Mouse (Mus musculus): ENCODE measurements around the gene Aurka. TPM values are rescaled to one million over a fixed set of nuclear protein-coding genes. Genes with fewer than 3 reads are reported as not detected.

The Aurka gene
- polyA plus RNA-seq, 1 experiment from 2014 or later = 91.0 TPM

GRCm38 (mm10) chr2:172404239-172404638 lies 33.9 kb upstream of the Aurka start:
- Histone ChIP-seq H3K9ac (no peak overlapping the region), H3K4me2 (no peak overlapping the region), H3K9me3 (no peaks in the 10 kb centered on the region), H3K36me3 (no peaks in the 10 kb centered on the region), H3K4me3 (replicated peaks) (no peak overlapping the region), H3K27ac (no peak overlapping the region), H3K4me1 (no peaks in the 10 kb centered on the region), H3K27me3 (replicated peaks) (no peaks in the 10 kb centered on the region)
- no peak for ATAC-seq (ENCODE audit: insufficient read depth, low FRiP score, low read depth)
- 62% methylated on average over 7 of the region's 7 CpGs for WGBS

GRCm38 (mm10) chr2:172401116-172401825 lies 30.9 kb upstream of the Aurka start:
- 66% methylated on average over 13 of the region's 13 CpGs for WGBS
- H3K9me3 ChIP-seq = no peaks in the 10 kb centered on the region
- H3K9ac ChIP-seq = no peak overlapping the region
- no peak overlapping the region for H3K4me3 ChIP-seq (replicated peaks)
- H3K27me3 ChIP-seq (replicated peaks) = no peaks in the 10 kb centered on the region
- no peak overlapping the region for H3K4me2 ChIP-seq
- ATAC-seq (ENCODE audit: insufficient read depth, low FRiP score, low read depth) = no peak
- H3K4me1 ChIP-seq = no peaks in the 10 kb centered on the region
- H3K27ac ChIP-seq = no peak overlapping the region; the same call in 1 of the 2 replicates
- H3K36me3 ChIP-seq = no peaks in the 10 kb centered on the region

GRCm38 (mm10) chr2:172399901-172400300 lies 29.6 kb upstream of the Aurka start:
- no peak overlapping the region for H3K27ac ChIP-seq

GRCm38 (mm10) chr2:172395961-172396360 lies 25.6 kb upstream of the Aurka start:
- H3K4me3 ChIP-seq (replicated peaks) = no peak overlapping the region
- H3K27me3 ChIP-seq (replicated peaks) = no peaks in the 10 kb centered on the region
- no peak overlapping the region for H3K9ac ChIP-seq
- H3K4me1 ChIP-seq = no peaks in the 10 kb centered on the region
- H3K4me2 ChIP-seq = no peak overlapping the region
- 44% methylated on average over 9 of the region's 9 CpGs for WGBS
- no peaks in the 10 kb centered on the region for H3K36me3 ChIP-seq
- no peak for ATAC-seq (ENCODE audit: insufficient read depth, low FRiP score, low read depth)
- H3K9me3 ChIP-seq = no peaks in the 10 kb centered on the region
- no peak overlapping the region for H3K27ac ChIP-seq

More at GRCm38 (mm10) chr2:172399901-172400300, 29.6 kb upstream of the Aurka start:
- H3K36me3 ChIP-seq = no peaks in the 10 kb centered on the region
- no peaks in the 10 kb centered on the region for H3K9me3 ChIP-seq
- H3K9ac ChIP-seq = no peak overlapping the region
- no peaks in the 10 kb centered on the region for H3K27me3 ChIP-seq (replicated peaks)
- H3K4me1 ChIP-seq = no peaks in the 10 kb centered on the region
- ATAC-seq (ENCODE audit: insufficient read depth, low FRiP score, low read depth) = no peak; the same call in 1 of the 2 replicates
- 22% methylated on average over 9 of the region's 9 CpGs for WGBS
- no peak overlapping the region for H3K4me3 ChIP-seq (replicated peaks)
- no peak overlapping the region for H3K4me2 ChIP-seq

GRCm38 (mm10) chr2:172394671-172395070 lies 24.3 kb upstream of the Aurka start:
- no peak overlapping the region for H3K27ac ChIP-seq
- H3K9me3 ChIP-seq = no peaks in the 10 kb centered on the region
- no peaks in the 10 kb centered on the region for H3K36me3 ChIP-seq
- ATAC-seq (ENCODE audit: insufficient read depth, low FRiP score, low read depth) = no peak
- no peaks in the 10 kb centered on the region for H3K27me3 ChIP-seq (replicated peaks)
- no peak overlapping the region for H3K9ac ChIP-seq
- H3K4me3 ChIP-seq (replicated peaks) = no peak overlapping the region
- WGBS = 66% methylated on average over 4 of the region's 4 CpGs
- H3K4me1 ChIP-seq = no peaks in the 10 kb centered on the region
- H3K4me2 ChIP-seq = no peak overlapping the region

GRCm38 (mm10) chr2:172394052-172394392 lies 23.7 kb upstream of the Aurka start:
- Histone ChIP-seq H3K9ac (no peak overlapping the region), H3K27ac (no peak overlapping the region), H3K4me1 (no peaks in the 10 kb centered on the region), H3K4me3 (replicated peaks) (no peak overlapping the region), H3K4me2 (0 out of 2 replicates have a peak overlapping the region, but pooled peaks have one; percentile 6), H3K36me3 (no peaks in the 10 kb centered on the region), H3K9me3 (no peaks in the 10 kb centered on the region), H3K27me3 (replicated peaks) (no peaks in the 10 kb centered on the region)
- WGBS = 53% methylated on average over 2 of the region's 2 CpGs
- ATAC-seq (ENCODE audit: insufficient read depth, low FRiP score, low read depth) = no peak

- Histone ChIP-seq H3K9me3 (no peaks in the 10 kb centered on the region), H3K9ac (no peak within 1 kb of the TSS), H3K36me3 (no peaks in the 10 kb centered on the region), H3K4me1 (no peaks in the 10 kb centered on the region), H3K4me2 (peak within 1 kb of the TSS; percentile 6; the same call in 1 of the 2 replicates), H3K4me3 (replicated peaks) (no peak within 1 kb of the TSS), H3K27me3 (replicated peaks) (no peaks in the 10 kb centered on the region), H3K27ac (no peak within 1 kb of the TSS)
- 18% methylated on average over 13 of the region's 13 CpGs for WGBS
- ATAC-seq (ENCODE audit: insufficient read depth, low FRiP score, low read depth) = no peak
Observed at GRCm38 (mm10) chr2:172393391-172394051, 23.2 kb upstream of the Aurka start, which contains the start of gene Cass4. TSS of gene Cass4 (plus strand) at chr2:172393794.

GRCm38 (mm10) chr2:172392041-172392521 lies 21.7 kb upstream of the Aurka start:
- Histone ChIP-seq H3K4me3 (replicated peaks) (no peak overlapping the region), H3K4me2 (no peak overlapping the region), H3K9ac (no peak overlapping the region), H3K36me3 (no peaks in the 10 kb centered on the region), H3K27me3 (replicated peaks) (no peaks in the 10 kb centered on the region), H3K9me3 (no peaks in the 10 kb centered on the region), H3K4me1 (no peaks in the 10 kb centered on the region), H3K27ac (no peak overlapping the region)
- no peak for ATAC-seq (ENCODE audit: insufficient read depth, low FRiP score, low read depth)
- WGBS = 58% methylated on average over 10 of the region's 10 CpGs

GRCm38 (mm10) chr2:172390341-172390740 lies 20.0 kb upstream of the Aurka start:
- no peaks in the 10 kb centered on the region for H3K27me3 ChIP-seq (replicated peaks)
- no peaks in the 10 kb centered on the region for H3K36me3 ChIP-seq
- 22% methylated on average over 6 of the region's 6 CpGs for WGBS
- no peaks in the 10 kb centered on the region for H3K4me1 ChIP-seq
- no peak overlapping the region for H3K9ac ChIP-seq
- no peak overlapping the region for H3K27ac ChIP-seq
- ATAC-seq (ENCODE audit: insufficient read depth, low FRiP score, low read depth) = peak; percentile 22; the same call in 1 of the 2 replicates
- no peak overlapping the region for H3K4me2 ChIP-seq
- no peaks in the 10 kb centered on the region for H3K9me3 ChIP-seq
- no peak overlapping the region for H3K4me3 ChIP-seq (replicated peaks)

- Histone ChIP-seq H3K4me1 (no peaks in the 10 kb centered on the region), H3K4me3 (replicated peaks) (no peak overlapping the region), H3K9me3 (no peaks in the 10 kb centered on the region), H3K9ac (no peak overlapping the region), H3K27ac (no peak overlapping the region), H3K27me3 (replicated peaks) (no peaks in the 10 kb centered on the region), H3K36me3 (peaks cover 20% of the 10 kb centered on the region), H3K4me2 (no peak overlapping the region)
- WGBS = 86% methylated on average over 3 of the region's 3 CpGs
- no peak for ATAC-seq (ENCODE audit: insufficient read depth, low FRiP score, low read depth)
Observed at GRCm38 (mm10) chr2:172384715-172385114, 14.4 kb upstream of the Aurka start.

- ATAC-seq (ENCODE audit: insufficient read depth, low FRiP score, low read depth) = no peak
- peaks cover 46% of the 10 kb centered on the region for H3K36me3 ChIP-seq
- no peak overlapping the region for H3K4me3 ChIP-seq (replicated peaks)
- no peak overlapping the region for H3K4me2 ChIP-seq
- no peaks in the 10 kb centered on the region for H3K9me3 ChIP-seq
- H3K27me3 ChIP-seq (replicated peaks) = no peaks in the 10 kb centered on the region
- no peaks in the 10 kb centered on the region for H3K4me1 ChIP-seq
- 87% methylated on average over 12 of the region's 12 CpGs for WGBS
- no peak overlapping the region for H3K27ac ChIP-seq
- no peak overlapping the region for H3K9ac ChIP-seq
Observed at GRCm38 (mm10) chr2:172381898-172382297, 11.6 kb upstream of the Aurka start.

GRCm38 (mm10) chr2:172381341-172381740 lies 11.0 kb upstream of the Aurka start:
- WGBS = 95% methylated on average over 11 of the region's 11 CpGs
- Histone ChIP-seq H3K27me3 (replicated peaks) (no peaks in the 10 kb centered on the region), H3K4me3 (replicated peaks) (no peak overlapping the region), H3K36me3 (peaks cover 49% of the 10 kb centered on the region), H3K9ac (no peak overlapping the region), H3K27ac (no peak overlapping the region), H3K4me1 (no peaks in the 10 kb centered on the region), H3K9me3 (no peaks in the 10 kb centered on the region), H3K4me2 (no peak overlapping the region)
- ATAC-seq (ENCODE audit: insufficient read depth, low FRiP score, low read depth) = no peak

All from stomach, embryonic 15.5 days (tissue).